Mouse (Mus musculus) cortical plate, adult 2 months (tissue): ENCODE results near the gene Cntnap5b.

Experiments used
- CTCF ChIP-seq: fragments of 200-500 bp; IDR thresholded peaks from 2 replicates; pipeline ENCODE4 v1.5.1; 2011; ENCODE audit warnings: mild to moderate bottlenecking, control low read depth, low read length; ENCODE audit not compliant: insufficient read depth; ENCODE audit errors: extremely low read depth
- POLR2A ChIP-seq: fragments of 200-500 bp; IDR thresholded peaks from 2 replicates; pipeline ENCODE4 v1.6.1; 2011; ENCODE audit warnings: mild to moderate bottlenecking, low read length, control low read depth; ENCODE audit not compliant: insufficient read depth; ENCODE audit errors: extremely low read depth

DNA sequence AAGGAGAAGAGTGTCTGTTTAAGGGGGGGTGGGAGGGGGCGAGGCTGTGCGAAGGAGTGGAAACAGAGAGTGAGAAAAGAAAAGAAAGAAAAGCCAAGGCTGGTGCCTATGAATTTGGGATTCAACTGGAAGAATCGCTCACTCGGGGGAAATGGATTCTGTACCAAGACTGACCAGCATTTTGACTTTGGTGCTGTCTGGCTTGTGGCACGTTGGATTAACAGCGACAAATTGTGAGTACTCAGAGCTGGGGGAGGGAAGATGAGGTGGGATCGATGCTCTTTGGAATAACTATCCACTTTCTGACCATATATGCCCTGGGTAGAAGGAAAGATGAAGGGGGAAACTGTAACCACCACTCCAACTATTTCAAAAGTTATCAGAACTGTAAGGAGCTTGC lies at the start of gene Cntnap5b:
- TF ChIP-seq CTCF (no peak), POLR2A (no peak)
